Mouse (Mus musculus) neutrophil, adult 5-6 weeks (primary cell): Measurements from ENCODE around the gene Oas1f. TPM values are rescaled to one million over a fixed set of nuclear protein-coding genes. Genes with fewer than 3 reads are reported as not detected.
"Not testable (repeated sequence)": the region's sequence is repeated elsewhere in the genome, so short reads cannot be mapped to it uniquely, and the experiment has no call there.

ENCODE experiments used
- ATAC-seq: fragments of 151-379, 151-347 bp; 2 replicates; pipeline ENCODE4 v1.8.0; 2017; ENCODE audit warnings: mild to moderate bottlenecking, moderate TSS enrichment; ENCODE audit not compliant: insufficient number of reproducible peaks, poor library complexity, low FRiP score, severe bottlenecking; ENCODE audit errors: extremely low read depth
- total RNA-seq: library from RNA; stranded (forward); fragments of 200-1000 nt; gene quantifications from 2 replicates; pipeline ENCODE4 v1.2.3, GENCODE M21; 2017

Gene Oas1f
- total RNA-seq, 1 experiment from 2014 or later = not detected

- no peak for ATAC-seq
These were observed 22.4 kb downstream of the Oas1f start for GRCm38 (mm10) chr5:120869436-120870015.

GRCm38 (mm10) chr5:120870081-120870480 is 22.9 kb downstream of the Oas1f start:
- ATAC-seq = no peak

- ATAC-seq = no peak
These were observed 23.6 kb downstream of the Oas1f start for GRCm38 (mm10) chr5:120870782-120871181.

- no peak for ATAC-seq
These were observed 24.3 kb downstream of the Oas1f start for GRCm38 (mm10) chr5:120871469-120871868.

GRCm38 (mm10) chr5:120876839-120877238 is 29.7 kb downstream of the Oas1f start:
- ATAC-seq = not testable (repeated sequence)

GRCm38 (mm10) chr5:120877407-120877806 is 30.2 kb downstream of the Oas1f start:
- ATAC-seq = not testable (repeated sequence)

GRCm38 (mm10) chr5:120878803-120879202 is 31.6 kb downstream of the Oas1f start:
- not testable (repeated sequence) for ATAC-seq

- ATAC-seq = not testable (repeated sequence)
These were observed 34.5 kb downstream of the Oas1f start for GRCm38 (mm10) chr5:120881681-120882080.

GRCm38 (mm10) chr5:120887413-120887812 is 40.2 kb downstream of the Oas1f start, which contains the start of gene Oas1g:
Oas1g (minus strand) TSS chr5:120887613.
- ATAC-seq = not testable (repeated sequence)

GRCm38 (mm10) chr5:120887831-120888230 is 40.7 kb downstream of the Oas1f start:
- no peak for ATAC-seq

GRCm38 (mm10) chr5:120888294-120888815 is 41.2 kb downstream of the Oas1f start:
- not testable (repeated sequence) for ATAC-seq

- ATAC-seq = no peak
These were observed 42.9 kb downstream of the Oas1f start for GRCm38 (mm10) chr5:120890026-120890425.

GRCm38 (mm10) chr5:120890991-120891390 is 43.8 kb downstream of the Oas1f start:
- ATAC-seq = no peak

- not testable (repeated sequence) for ATAC-seq
These were observed 44.5 kb downstream of the Oas1f start for GRCm38 (mm10) chr5:120891566-120892242.

- no peak for ATAC-seq
These were observed 45.1 kb downstream of the Oas1f start for GRCm38 (mm10) chr5:120892243-120892660.

- not testable (repeated sequence) for ATAC-seq
These were observed 46.7 kb downstream of the Oas1f start for GRCm38 (mm10) chr5:120893866-120894265.

GRCm38 (mm10) chr5:120894692-120895091 is 47.5 kb downstream of the Oas1f start:
- not testable (repeated sequence) for ATAC-seq

- ATAC-seq = no peak
These were observed 48.2 kb downstream of the Oas1f start for GRCm38 (mm10) chr5:120895231-120895900.

GRCm38 (mm10) chr5:120898307-120898706 is 51.1 kb downstream of the Oas1f start:
- ATAC-seq = no peak

GRCm38 (mm10) chr5:120898726-120899125 is 51.6 kb downstream of the Oas1f start:
- ATAC-seq = no peak
